Mouse (Mus musculus) spleen, adult 2 months (tissue): Measurements from ENCODE around the gene Amy2a1.

Experiments
- CTCF ChIP-seq: fragments of 200-500 bp; IDR thresholded peaks from 2 replicates; pipeline ENCODE4 v1.5.1; 2011; ENCODE audit warnings: mild to moderate bottlenecking, inconsistent platforms; ENCODE audit not compliant: insufficient read depth, insufficient read length, insufficient replicate concordance; ENCODE audit errors: extremely low read depth
- POLR2A ChIP-seq: fragments of 200-500 bp; IDR thresholded peaks from 2 replicates; pipeline ENCODE4 v1.6.1; 2011; ENCODE audit warnings: low read depth, low read length, inconsistent platforms

GRCm38 (mm10) chr3:113539692-113540091 lies 7.5 kb upstream of the Amy2a1 start:
- TF ChIP-seq POLR2A (no peak), CTCF (no peak)
